Comparison of ENCODE assay signal across 13 mouse cellular contexts in genomic region chr12:80091080-80091479, GRCm38 (mm10). TPM values are rescaled to one million over a fixed set of nuclear protein-coding genes. Genes with fewer than 3 reads are reported as not detected.
DNase-seq lines count a peak whose midpoint lies in the region; ATAC-seq lines count a peak whose summit lies in the region.
"Had no signal": no experiment of that assay in that cellular context is flagged by ENCODE, and none has a peak within 500 bp of the region (broad histone marks: within the 10 kb centered on the region; RNA-seq: fewer than 3 reads in every experiment).

No protein-coding gene starts in this region.

- no peak for ATAC-seq in hindbrain, embryonic 15.5 days (ENCODE audit: low FRiP score, low read depth)
- ATAC-seq in hindbrain, embryonic 14.5 days (ENCODE audit: low FRiP score): no peak
- ATAC-seq in embryonic facial prominence, embryonic 13.5 days (ENCODE audit: insufficient number of reproducible peaks, insufficient read depth, low FRiP score, low TSS enrichment, low read depth): no peak
- ATAC-seq in liver, embryonic 13.5 days (ENCODE audit: low read depth): peak; percentile 57
- ATAC-seq: forebrain, embryonic 14.5 days; Patski had no signal

- no peak overlapping the region for H3K4me2 ChIP-seq in hindbrain, embryonic 15.5 days
- no peak overlapping the region for H3K4me2 ChIP-seq in hindbrain, embryonic 14.5 days (replicated peaks)
- no peak overlapping the region for H3K4me2 ChIP-seq in embryonic facial prominence, embryonic 13.5 days
- H3K4me2 ChIP-seq in liver, embryonic 13.5 days: peak overlapping the region; percentile 45
- H3K4me2 ChIP-seq: midbrain, embryonic 11.5 days had no signal

- no peaks in the 10 kb centered on the region for H3K27me3 ChIP-seq in hindbrain, embryonic 15.5 days
- no peaks in the 10 kb centered on the region for H3K27me3 ChIP-seq in hindbrain, embryonic 14.5 days (ENCODE audit: control insufficient read depth, insufficient read depth, low read length)
- H3K27me3 ChIP-seq in embryonic facial prominence, embryonic 13.5 days: no peaks in the 10 kb centered on the region
- H3K27me3 ChIP-seq in liver, embryonic 13.5 days: no peaks in the 10 kb centered on the region
- H3K27me3 ChIP-seq: Patski had no signal

- H3K4me3 ChIP-seq in hindbrain, embryonic 15.5 days: no peak overlapping the region
- H3K4me3 ChIP-seq in hindbrain, embryonic 14.5 days (replicated peaks; ENCODE audit: low read length): no peak overlapping the region
- no peak overlapping the region for H3K4me3 ChIP-seq in embryonic facial prominence, embryonic 13.5 days
- no peak overlapping the region for H3K4me3 ChIP-seq in liver, embryonic 13.5 days (replicated peaks)

- 54% methylated on average over 8 of the region's 8 CpGs for WGBS in hindbrain, embryonic 15.5 days
- WGBS in hindbrain, embryonic 14.5 days: 55% methylated on average over 8 of the region's 8 CpGs
- 30% methylated on average over 8 of the region's 8 CpGs for WGBS in embryonic facial prominence, embryonic 13.5 days
- 18% methylated on average over 8 of the region's 8 CpGs for WGBS in liver, embryonic 13.5 days (ENCODE audit: insufficient replicate concordance)

- H3K4me1 ChIP-seq in hindbrain, embryonic 15.5 days (replicated peaks): peaks cover 3% of the 10 kb centered on the region; the same call in 1 of the 2 replicates
- no peaks in the 10 kb centered on the region for H3K4me1 ChIP-seq in hindbrain, embryonic 14.5 days (replicated peaks; ENCODE audit: control insufficient read depth, insufficient read depth, low read length)
- H3K4me1 ChIP-seq in embryonic facial prominence, embryonic 13.5 days: peaks cover 12% of the 10 kb centered on the region
- H3K4me1 ChIP-seq in liver, embryonic 13.5 days (replicated peaks): peaks cover 68% of the 10 kb centered on the region

- peak overlapping the region; percentile 15; the same call in 1 of the 2 replicates for H3K27ac ChIP-seq in hindbrain, embryonic 15.5 days (replicated peaks)
- no peak overlapping the region for H3K27ac ChIP-seq in hindbrain, embryonic 14.5 days
- peak overlapping the region; percentile 64; the same call in 1 of the 2 replicates for H3K27ac ChIP-seq in embryonic facial prominence, embryonic 13.5 days
- H3K27ac ChIP-seq in liver, embryonic 13.5 days: peak overlapping the region; percentile 50

- H3K9ac ChIP-seq in hindbrain, embryonic 15.5 days: no peak overlapping the region
- no peak overlapping the region for H3K9ac ChIP-seq in hindbrain, embryonic 14.5 days
- H3K9ac ChIP-seq in embryonic facial prominence, embryonic 13.5 days: no peak overlapping the region
- no peak overlapping the region for H3K9ac ChIP-seq in liver, embryonic 13.5 days

- no peak for DNase-seq in hindbrain, embryonic 14.5 days (ENCODE audit: low spot score)
- DNase-seq in ES-CJ7 (ENCODE audit: low read depth, low spot score): peak; percentile 80
- peak; percentile 48 for DNase-seq in liver, embryonic 13.5 days
- DNase-seq in right cerebral cortex, postnatal 36 days (ENCODE audit: low spot score in 2 of 2): no peak
- DNase-seq in natural killer cell, adult 2 months (ENCODE audit: low spot score in 2 of 2): no peak
- no peak for DNase-seq in frontal cortex, postnatal 10 days (ENCODE audit: low spot score in 2 of 2)
- DNase-seq: retina, postnatal 1 day; thymus, postnatal 25 days had no signal

- H3K9me3 ChIP-seq in hindbrain, embryonic 15.5 days: no peaks in the 10 kb centered on the region
- H3K9me3 ChIP-seq in hindbrain, embryonic 14.5 days (ENCODE audit: control insufficient read depth, low read length): no peaks in the 10 kb centered on the region
- no peaks in the 10 kb centered on the region for H3K9me3 ChIP-seq in embryonic facial prominence, embryonic 13.5 days
- no peaks in the 10 kb centered on the region for H3K9me3 ChIP-seq in liver, embryonic 13.5 days (replicated peaks)

- H3K36me3 ChIP-seq in hindbrain, embryonic 15.5 days: no peaks in the 10 kb centered on the region
- no peaks in the 10 kb centered on the region for H3K36me3 ChIP-seq in hindbrain, embryonic 14.5 days (replicated peaks; ENCODE audit: control insufficient read depth, insufficient read depth)
- H3K36me3 ChIP-seq in embryonic facial prominence, embryonic 13.5 days: no peaks in the 10 kb centered on the region
- no peaks in the 10 kb centered on the region for H3K36me3 ChIP-seq in liver, embryonic 13.5 days

RNA-seq across cellular contexts. Expression of gene Zfp36l1, which starts 21.7 kb away (rescaled TPM):
- 46.1 and 55.4 TPM in 2 replicates for polyA plus RNA-seq in hindbrain, embryonic 15.5 days (2015; fragmentation: Nextera tagmentation; extraction: Ambion mirVana)
- 47.7 and 48.8 TPM in 2 replicates for polyA plus RNA-seq in hindbrain, embryonic 14.5 days (2014; fragmentation: Nextera tagmentation; extraction: Ambion mirVana)
- polyA plus RNA-seq in embryonic facial prominence, embryonic 13.5 days (2015; fragmentation: Nextera tagmentation; extraction: Ambion mirVana): 149 and 151 TPM in 2 replicates
- 18.3 and 20.7 TPM in 2 replicates for polyA plus RNA-seq in liver, embryonic 13.5 days (2015; fragmentation: Nextera tagmentation; extraction: Ambion mirVana)

Comparison
In these comparisons a context has a peak if more than half of its experiments do, and no peak if none do; other contexts are left out.
1. DNase-seq: peak in ES-CJ7 (single experiment) and liver, embryonic 13.5 days (single experiment); none in hindbrain, embryonic 14.5 days (single experiment), right cerebral cortex, postnatal 36 days (0 of 2), natural killer cell, adult 2 months (0 of 2) and frontal cortex, postnatal 10 days (0 of 2).